Mouse (Mus musculus) heart, embryonic 16.5 days (tissue): Measurements from ENCODE around the gene Olfr1047. TPM values are rescaled to one million over a fixed set of nuclear protein-coding genes. Genes with fewer than 3 reads are reported as not detected.
"Not testable (repeated sequence)": the region's sequence is repeated elsewhere in the genome, so short reads cannot be mapped to it uniquely, and the experiment has no call there.

ENCODE experiments used
- ATAC-seq: fragments of 200-750 bp; cut with Nextera tagmentation; replicated peaks from 2 replicates; pipeline ENCODE4 v1.8.0; 2017; ENCODE audit warnings: moderate number of reproducible peaks; ENCODE audit not compliant: insufficient read depth, low FRiP score; ENCODE audit errors: extremely low read depth
- H3K27ac ChIP-seq: fragments of 300-500 bp; sonication (generic); 2 replicates; pipeline ENCODE4 v1.5.1; 2014; ENCODE audit warnings: mild to moderate bottlenecking, low read length, control low read depth, moderate library complexity
- H3K27me3 ChIP-seq: fragments of 300-500 bp; sonication (generic); 2 replicates; pipeline ENCODE4 v1.6.1; 2014; ENCODE audit warnings: low read length, mixed read lengths; ENCODE audit not compliant: control insufficient read depth, insufficient read depth
- H3K36me3 ChIP-seq: fragments of 300-500 bp; sonication (generic); 2 replicates; pipeline ENCODE4 v1.6.1; 2014; ENCODE audit not compliant: control insufficient read depth, insufficient read depth
- H3K4me1 ChIP-seq: fragments of 300-500 bp; sonication (generic); 2 replicates; pipeline ENCODE4 v1.6.1; 2014; ENCODE audit warnings: low read length, mixed read lengths; ENCODE audit not compliant: control insufficient read depth, insufficient read depth
- H3K4me2 ChIP-seq: fragments of 300-500 bp; sonication (generic); 2 replicates; pipeline ENCODE4 v1.6.1; 2014; ENCODE audit warnings: low read depth, mild to moderate bottlenecking, control low read depth, low read length
- H3K4me3 ChIP-seq: fragments of 300-500 bp; sonication (generic); 2 replicates; pipeline ENCODE4 v1.5.1; 2014; ENCODE audit warnings: mild to moderate bottlenecking, control low read depth, low read length
- H3K9ac ChIP-seq: fragments of 300-500 bp; sonication (generic); 2 replicates; pipeline ENCODE4 v1.6.1; 2014; ENCODE audit warnings: low read length, control low read depth
- H3K9me3 ChIP-seq: fragments of 300-500 bp; sonication (generic); replicated peaks from 2 replicates; pipeline ENCODE4 v1.6.1; 2016; ENCODE audit warnings: low read length; ENCODE audit not compliant: control insufficient read depth
- WGBS: fragments of 180-500 bp; shearing (Covaris S2); extraction: QIAGEN DNeasy Blood & Tissue Kit; methylation state at CpG from one replicate; pipeline ENCODE4 v1.1.7; 2014; 5-methylcytosine and 5-hydroxymethylcytosine counted together
- polyA plus RNA-seq: library from polyadenylated mRNA; unstranded; fragments of >200 nt; fragmentation: Nextera tagmentation; extraction: Ambion mirVana; gene quantifications from 2 replicates; pipeline ENCODE4 v1.2.1, GENCODE M21; 2015

Gene Olfr1047
- polyA plus RNA-seq = not detected in 2 replicates

DNA sequence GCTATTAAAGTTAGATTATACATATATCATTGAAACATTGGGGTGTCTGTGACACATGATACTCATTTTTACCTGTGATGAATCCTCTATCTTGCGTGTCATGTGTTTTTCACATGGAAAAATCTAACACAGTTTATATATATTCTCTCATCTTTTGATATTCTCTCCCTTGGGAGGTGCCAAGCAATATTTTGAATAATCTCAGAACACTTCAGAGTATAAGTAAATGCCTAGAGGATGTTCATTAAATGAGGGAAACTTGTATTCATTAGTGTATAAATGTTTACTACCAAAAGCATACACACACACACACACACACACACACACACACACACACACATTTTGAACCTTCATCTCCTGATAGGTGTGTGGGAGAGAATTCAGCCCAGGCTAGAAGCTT lies at the start of gene Olfr1047:
Olfr1047 (minus strand) TSS at position 101 of the 400 bp plus-strand sequence.
- no peak within 1 kb of the TSS for H3K4me3 ChIP-seq
- no peak within 1 kb of the TSS for H3K27ac ChIP-seq
- ATAC-seq = no peak
- H3K9me3 ChIP-seq = no peaks in the 10 kb centered on the region
- no peaks in the 10 kb centered on the region for H3K27me3 ChIP-seq
- H3K9ac ChIP-seq = no peak within 1 kb of the TSS
- WGBS = 82% methylated on average over 1 of the region's 1 CpGs
- H3K4me1 ChIP-seq = no peaks in the 10 kb centered on the region
- H3K4me2 ChIP-seq = no peak within 1 kb of the TSS
- no peaks in the 10 kb centered on the region for H3K36me3 ChIP-seq

- H3K27me3 ChIP-seq, H3K9me3 ChIP-seq, H3K36me3 ChIP-seq, H3K4me2 ChIP-seq, H3K27ac ChIP-seq, H3K4me3 ChIP-seq, H3K4me1 ChIP-seq, ATAC-seq, H3K9ac ChIP-seq: not testable (repeated sequence)
These were observed 47.8 kb upstream of the Olfr1047 start, which contains the start of gene Olfr1051 for GRCm38 (mm10) chr2:86278988-86279387. TSS of gene Olfr1051 (minus strand) at chr2:86279088.

GRCm38 (mm10) chr2:86258228-86258627 lies 27.0 kb upstream of the Olfr1047 start, which contains the start of gene Olfr1049:
TSS of gene Olfr1049 (minus strand) at chr2:86258328.
- not testable (repeated sequence) for H3K9me3 ChIP-seq, H3K36me3 ChIP-seq, H3K27ac ChIP-seq, H3K27me3 ChIP-seq, H3K4me1 ChIP-seq, H3K4me3 ChIP-seq, H3K4me2 ChIP-seq, H3K9ac ChIP-seq, ATAC-seq

DNA sequence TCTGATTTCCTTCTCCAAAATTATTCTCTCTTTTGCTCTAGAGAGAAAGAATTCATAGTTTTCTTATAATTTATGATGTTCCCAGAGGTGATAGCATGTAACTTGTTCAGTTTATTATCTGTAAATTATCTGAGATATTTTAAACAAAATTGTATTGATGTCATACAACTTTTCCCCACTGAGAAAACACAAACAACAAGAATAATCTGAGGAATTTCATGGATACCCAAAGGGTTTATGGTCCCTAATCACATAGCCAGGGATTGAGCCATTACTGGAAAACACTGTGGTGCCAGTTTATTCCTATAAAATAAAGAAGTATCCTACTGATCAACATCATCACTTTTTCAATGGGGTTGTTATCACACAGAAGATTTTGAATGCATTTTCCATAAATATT lies 9.0 kb upstream of the Olfr1047 start, which contains the start of gene Olfr1048:
Olfr1048 (minus strand) TSS at position 101 of the 400 bp plus-strand sequence.
- Histone ChIP-seq H3K9me3 (no peaks in the 10 kb centered on the region), H3K4me1 (no peaks in the 10 kb centered on the region), H3K4me2 (no peak within 1 kb of the TSS), H3K4me3 (no peak within 1 kb of the TSS), H3K27me3 (no peaks in the 10 kb centered on the region), H3K36me3 (no peaks in the 10 kb centered on the region), H3K27ac (no peak within 1 kb of the TSS), H3K9ac (no peak within 1 kb of the TSS)
- no peak for ATAC-seq

GRCm38 (mm10) chr2:86219214-86219613 lies 12.0 kb downstream of the Olfr1047 start, which contains the start of gene Olfr1046:
TSS of gene Olfr1046 (minus strand) at chr2:86219314.
- H3K9ac ChIP-seq = no peak within 1 kb of the TSS
- no peaks in the 10 kb centered on the region for H3K27me3 ChIP-seq
- no peak for ATAC-seq
- no peaks in the 10 kb centered on the region for H3K36me3 ChIP-seq
- H3K4me3 ChIP-seq = no peak within 1 kb of the TSS
- 59% methylated on average over 2 of the region's 2 CpGs for WGBS
- H3K27ac ChIP-seq = no peak within 1 kb of the TSS
- no peaks in the 10 kb centered on the region for H3K9me3 ChIP-seq
- no peak within 1 kb of the TSS for H3K4me2 ChIP-seq
- H3K4me1 ChIP-seq = no peaks in the 10 kb centered on the region

DNA sequence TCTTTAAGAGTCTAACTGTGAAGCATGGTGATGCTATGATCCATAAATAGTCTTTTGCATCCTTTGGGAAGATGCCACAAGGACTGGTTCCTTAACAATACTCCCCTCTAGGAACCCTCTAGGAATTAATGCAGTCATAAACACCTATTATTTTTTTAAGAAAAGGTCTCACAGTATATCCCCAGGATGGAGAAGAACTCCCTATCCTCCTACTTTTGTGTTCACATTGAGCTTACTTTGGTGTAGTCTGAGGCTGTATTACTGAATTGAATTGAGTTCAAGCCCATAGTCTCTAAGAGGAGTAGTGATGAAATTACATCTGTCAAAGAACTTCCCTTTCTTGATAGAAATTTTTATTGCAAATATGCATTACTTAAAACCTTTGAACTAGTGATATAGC lies 28.3 kb downstream of the Olfr1047 start, which contains the start of gene Olfr1045:
Olfr1045 (minus strand) TSS at position 101 of the 400 bp plus-strand sequence.
- Histone ChIP-seq H3K4me1 (no peaks in the 10 kb centered on the region), H3K27me3 (no peaks in the 10 kb centered on the region)
- ATAC-seq = no peak

DNA sequence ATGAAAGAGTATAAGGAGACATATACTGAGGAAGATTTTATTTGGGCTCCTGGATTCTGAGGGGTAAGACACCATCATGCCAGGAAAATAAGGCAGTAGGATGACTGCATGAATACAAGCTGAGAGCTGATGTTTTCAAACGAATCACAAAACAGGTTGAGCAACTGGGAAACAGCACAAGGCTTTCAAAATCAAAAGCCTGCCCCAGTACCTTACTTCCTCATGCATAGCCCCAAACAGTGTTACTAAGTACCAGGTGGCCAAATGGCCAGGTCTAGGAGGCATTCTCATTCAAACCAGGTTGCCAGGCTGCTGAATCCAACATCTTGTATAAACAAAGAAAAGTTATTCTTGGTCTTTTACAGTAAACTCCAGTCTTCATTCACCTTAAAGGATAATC lies 35.3 kb downstream of the Olfr1047 start:
- ATAC-seq = no peak
- Histone ChIP-seq H3K4me3 (no peak overlapping the region), H3K9me3 (peaks cover 4% of the 10 kb centered on the region; the same call in 1 of the 2 replicates), H3K4me1 (no peaks in the 10 kb centered on the region), H3K27ac (no peak overlapping the region), H3K27me3 (no peaks in the 10 kb centered on the region), H3K36me3 (no peaks in the 10 kb centered on the region), H3K9ac (no peak overlapping the region), H3K4me2 (no peak overlapping the region)
- 31% methylated on average over 1 of the region's 1 CpGs for WGBS

More for the DNA sequence above, 28.3 kb downstream of the Olfr1047 start, which contains the start of gene Olfr1045:
- Histone ChIP-seq H3K4me3 (no peak within 1 kb of the TSS), H3K27ac (no peak within 1 kb of the TSS), H3K9ac (no peak within 1 kb of the TSS), H3K4me2 (no peak within 1 kb of the TSS), H3K36me3 (no peaks in the 10 kb centered on the region), H3K9me3 (no peaks in the 10 kb centered on the region)

DNA sequence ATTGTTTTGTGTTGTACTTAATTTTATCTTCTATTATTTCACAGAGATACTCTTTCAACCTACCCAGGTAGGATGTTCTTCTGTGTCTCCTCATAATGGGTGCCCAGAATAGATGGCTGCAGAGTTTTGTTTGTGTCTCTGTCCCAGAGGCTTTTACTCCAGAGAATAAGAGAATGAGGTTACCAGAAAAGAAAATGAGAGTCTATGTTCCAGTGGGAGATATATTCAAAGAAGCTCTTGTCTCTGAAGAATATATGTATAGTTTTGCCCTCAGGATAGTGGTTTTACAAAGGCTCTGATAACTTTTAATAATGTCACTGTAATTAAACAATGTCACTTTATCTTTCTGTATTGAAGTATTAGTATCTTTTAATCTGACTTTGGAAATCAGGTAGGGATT lies 45.6 kb downstream of the Olfr1047 start, which contains the start of gene Olfr52:
Olfr52 (minus strand) TSS at position 101 of the 400 bp plus-strand sequence.
- no peak within 1 kb of the TSS for H3K4me3 ChIP-seq
- no peaks in the 10 kb centered on the region for H3K36me3 ChIP-seq
- H3K4me2 ChIP-seq = no peak within 1 kb of the TSS
- no peak within 1 kb of the TSS for H3K27ac ChIP-seq
- no peaks in the 10 kb centered on the region for H3K9me3 ChIP-seq
- no peaks in the 10 kb centered on the region for H3K4me1 ChIP-seq
- ATAC-seq = no peak
- H3K27me3 ChIP-seq = no peaks in the 10 kb centered on the region
- no peak within 1 kb of the TSS for H3K9ac ChIP-seq

- no peak overlapping the region for H3K9ac ChIP-seq
- WGBS = 78% methylated on average over 3 of the region's 3 CpGs
- no peak overlapping the region for H3K4me2 ChIP-seq
- no peaks in the 10 kb centered on the region for H3K36me3 ChIP-seq
- H3K27ac ChIP-seq = no peak overlapping the region
- ATAC-seq = no peak
- no peaks in the 10 kb centered on the region for H3K27me3 ChIP-seq
- H3K4me3 ChIP-seq = no peak overlapping the region
- H3K4me1 ChIP-seq = no peaks in the 10 kb centered on the region
- H3K9me3 ChIP-seq = no peaks in the 10 kb centered on the region
These were observed 51.3 kb downstream of the Olfr1047 start for GRCm38 (mm10) chr2:86179950-86180349.
